Mouse (Mus musculus) myocyte (in vitro differentiated cells): ENCODE measurements around the gene Kcnj16. TPM values are rescaled to one million over a fixed set of nuclear protein-coding genes. Genes with fewer than 3 reads are reported as not detected.

Source experiments
- H3K27me3 ChIP-seq: one replicate; pipeline ENCODE4 v1.6.1; 2011; ENCODE audit not compliant: control insufficient read depth, insufficient read depth, insufficient read length
- H3K36me3 ChIP-seq: one replicate; pipeline ENCODE4 v1.6.1; 2011; ENCODE audit not compliant: control insufficient read depth, insufficient read depth
- H3K4me2 ChIP-seq: one replicate; pipeline ENCODE4 v1.6.1; 2011; ENCODE audit warnings: low read depth, control low read depth
- H3K4me3 ChIP-seq: one replicate; pipeline ENCODE4 v1.5.1; 2011; ENCODE audit warnings: mild to moderate bottlenecking, control low read depth, moderate library complexity
- H3K79me2 ChIP-seq: one replicate; pipeline ENCODE4 v1.6.1; 2011; ENCODE audit not compliant: control insufficient read depth, insufficient read depth
- H3ac ChIP-seq: one replicate; pipeline ENCODE4 v1.6.1; 2011; ENCODE audit not compliant: control insufficient read depth, insufficient read length
- CEBPB ChIP-seq: IDR thresholded peaks from 2 replicates; pipeline ENCODE4 v1.6.1; 2011; ENCODE audit warnings: mild to moderate bottlenecking, moderate library complexity; ENCODE audit not compliant: poor library complexity, insufficient read depth, severe bottlenecking
- E2F4 ChIP-seq: IDR thresholded peaks from one replicate; pipeline ENCODE4 v1.6.1; 2011; ENCODE audit warnings: mild to moderate bottlenecking, control low read depth, moderate library complexity; ENCODE audit not compliant: insufficient read depth
- MAX ChIP-seq: IDR thresholded peaks from one replicate; pipeline ENCODE4 v1.6.1; 2011; ENCODE audit warnings: low read depth, mild to moderate bottlenecking, control low read depth
- MYOD1 ChIP-seq, 3 experiments: IDR thresholded peaks; one replicate each; pipeline ENCODE4 v1.6.1; 2011; ENCODE audit warnings: control low read depth in 2 of 3, low read depth in 2 of 3, mild to moderate bottlenecking in 2 of 3, moderate library complexity in 1 of 3; ENCODE audit not compliant: insufficient read length in 2 of 3, control insufficient read depth in 1 of 3
- MYOG ChIP-seq, 3 experiments: IDR thresholded peaks; one replicate each; pipeline ENCODE4 v1.6.1; 2011; ENCODE audit warnings: control low read depth in 2 of 3, low read depth in 2 of 3, mild to moderate bottlenecking in 2 of 3; ENCODE audit not compliant: insufficient read length in 2 of 3, control insufficient read depth in 1 of 3, insufficient read depth in 1 of 3
- POLR2A ChIP-seq: IDR thresholded peaks from one replicate; pipeline ENCODE4 v1.6.1; 2011; ENCODE audit warnings: low read depth, mild to moderate bottlenecking, control low read depth, moderate library complexity; ENCODE audit not compliant: insufficient read length
- POLR2AphosphoS2 ChIP-seq: IDR thresholded peaks from one replicate; pipeline ENCODE4 v1.6.1; 2011; ENCODE audit warnings: low read depth, control low read depth; ENCODE audit not compliant: insufficient read length
- REST ChIP-seq: IDR thresholded peaks from one replicate; pipeline ENCODE4 v1.6.1; 2011; ENCODE audit warnings: mild to moderate bottlenecking, control low read depth, moderate library complexity; ENCODE audit not compliant: insufficient read depth, insufficient read length
- SRF ChIP-seq: IDR thresholded peaks from one replicate; pipeline ENCODE4 v1.6.1; 2011; ENCODE audit warnings: low read depth; ENCODE audit not compliant: control insufficient read depth, insufficient read length
- TCF12 ChIP-seq: IDR thresholded peaks from one replicate; pipeline ENCODE4 v1.6.1; 2011; ENCODE audit warnings: mild to moderate bottlenecking, control low read depth; ENCODE audit not compliant: poor library complexity, insufficient read depth, severe bottlenecking
- TCF3 ChIP-seq: IDR thresholded peaks from one replicate; pipeline ENCODE4 v1.6.1; 2011; ENCODE audit warnings: low read depth, control low read depth; ENCODE audit not compliant: insufficient read length
- USF1 ChIP-seq: IDR thresholded peaks from one replicate; pipeline ENCODE4 v1.6.1; 2011; ENCODE audit warnings: low read depth, mild to moderate bottlenecking, control low read depth, moderate library complexity
- polyA plus RNA-seq: library from polyadenylated mRNA; unstranded; fragments of >200 nt; fragmentation: generic; extraction: Trizol; gene quantifications from one replicate; pipeline ENCODE4 v1.2.1, GENCODE M21; 2012; ENCODE audit warnings: missing spikeins

Kcnj16 gene
- polyA plus RNA-seq, 1 experiment: 0.06 TPM

DNA sequence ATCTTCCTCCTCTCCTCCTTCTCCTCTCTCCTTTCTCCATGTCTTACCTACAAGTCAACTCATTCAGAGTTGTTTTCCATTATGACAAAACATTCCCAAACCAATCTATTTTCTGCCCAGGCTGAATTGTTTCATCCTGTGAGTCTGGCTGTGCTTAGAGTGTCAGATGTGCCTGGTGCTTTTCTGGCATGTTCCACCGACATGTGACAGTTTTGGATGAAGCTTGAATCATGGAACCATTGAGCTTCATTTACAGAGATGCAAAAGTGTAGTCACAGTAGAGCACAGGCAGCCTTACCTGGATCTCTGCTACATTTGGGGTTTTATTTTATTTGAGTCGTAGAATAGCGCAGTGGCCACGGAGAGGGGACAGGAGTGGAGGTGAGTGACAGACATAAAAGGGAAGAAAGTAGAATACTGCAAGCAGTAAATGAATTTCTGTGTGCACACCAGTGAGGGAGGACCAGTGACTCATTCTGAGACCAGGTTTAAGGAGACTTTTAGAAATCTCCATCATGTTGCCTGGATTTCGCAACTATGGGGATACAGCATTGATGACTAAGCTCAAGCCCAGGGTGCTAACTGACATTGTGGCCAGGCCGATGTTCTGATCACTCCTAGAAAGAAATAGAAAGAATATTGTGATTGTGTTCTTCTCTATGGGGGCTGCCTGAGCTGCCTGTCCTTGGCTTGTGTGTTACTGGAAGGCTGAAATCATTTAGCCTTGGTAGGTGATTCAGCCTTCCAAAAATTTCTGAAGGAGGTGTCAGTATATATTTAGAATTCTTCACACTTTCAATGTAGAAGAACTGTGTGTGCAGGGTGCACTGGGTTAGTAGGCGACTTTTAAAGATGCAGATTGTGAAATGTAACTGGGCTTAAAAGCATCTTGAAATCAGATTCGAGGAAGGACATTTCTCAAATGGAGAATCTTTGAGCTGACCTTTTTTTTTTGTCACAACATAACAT is 87.3 kb downstream of the Kcnj16 start:
- H3K4me3 ChIP-seq: no peak overlapping the region
- H3K36me3 ChIP-seq: no peaks in the 10 kb centered on the region
- TF ChIP-seq POLR2AphosphoS2 (no peak), CEBPB (peak; percentile 98)
- H3K27me3 ChIP-seq: no peaks in the 10 kb centered on the region
- H3K4me2 ChIP-seq: peak overlapping the region; percentile 49
- no peaks in the 10 kb centered on the region for H3K79me2 ChIP-seq
- H3ac ChIP-seq: no peak overlapping the region

DNA sequence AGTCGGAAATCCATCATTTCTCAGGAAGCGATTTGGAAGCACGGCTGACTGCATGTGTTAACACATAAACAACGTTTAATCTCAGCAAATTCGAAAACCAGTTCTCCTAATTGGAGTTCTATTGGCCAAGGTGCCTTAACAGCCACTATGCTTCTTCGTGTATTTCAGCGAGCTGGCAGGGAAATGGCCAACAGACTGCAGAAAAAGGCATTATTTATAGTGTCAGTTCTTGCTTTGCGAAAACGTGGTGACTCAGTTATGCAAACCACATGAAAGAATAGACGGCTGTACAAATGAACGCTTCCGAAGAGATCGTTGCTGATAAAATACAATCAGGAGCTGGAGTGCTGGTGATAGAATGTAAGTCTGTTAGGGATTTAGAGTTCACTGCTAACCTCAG is 88.2 kb downstream of the Kcnj16 start:
- Histone ChIP-seq H3K27me3 (no peaks in the 10 kb centered on the region), H3K79me2 (no peaks in the 10 kb centered on the region), H3K4me3 (no peak overlapping the region), H3ac (no peak overlapping the region), H3K36me3 (no peaks in the 10 kb centered on the region), H3K4me2 (peak overlapping the region; percentile 49)
- no peak for TF ChIP-seq E2F4
- 0 out of 2 replicates have a peak, but pooled peaks have one; percentile 9 for TF ChIP-seq CEBPB
- TF ChIP-seq MYOG (IDR thresholded peaks at IDR 0.05; ENCODE audit: control insufficient read depth in 1 of 3, insufficient read depth in 1 of 3, insufficient read length in 2 of 3, low read depth in 2 of 3): no peak
- no peak for TF ChIP-seq POLR2AphosphoS2
- no peak for TF ChIP-seq POLR2A
- no peak for TF ChIP-seq USF1

GRCm38 (mm10) chr11:111057435-111057834 is 89.6 kb downstream of the Kcnj16 start:
- H3K4me3 ChIP-seq: no peak overlapping the region
- TF ChIP-seq POLR2A (no peak), REST (no peak)
- no peaks in the 10 kb centered on the region for H3K36me3 ChIP-seq
- no peaks in the 10 kb centered on the region for H3K27me3 ChIP-seq
- H3ac ChIP-seq: no peak overlapping the region
- H3K4me2 ChIP-seq: no peak overlapping the region
- no peaks in the 10 kb centered on the region for H3K79me2 ChIP-seq

DNA sequence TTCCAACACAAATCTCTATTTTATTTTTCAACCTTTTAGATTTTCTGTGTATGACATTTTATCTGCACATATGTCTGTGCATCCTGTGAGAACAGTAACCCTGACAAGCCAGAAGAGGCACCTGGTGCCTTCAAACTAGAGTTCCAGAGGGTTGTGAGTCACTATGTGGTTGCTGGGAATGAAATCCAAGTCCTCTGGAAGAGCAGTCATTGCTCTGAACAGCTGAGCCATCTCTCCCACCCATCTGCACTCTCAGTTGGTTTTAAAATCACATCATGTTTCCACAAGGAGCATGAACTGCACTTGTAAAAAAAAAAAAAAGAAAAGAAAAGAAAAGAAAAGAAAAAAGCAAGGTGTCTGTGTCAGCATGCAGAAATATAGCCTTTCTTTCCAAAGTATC is 91.6 kb downstream of the Kcnj16 start:
- Histone ChIP-seq H3K27me3 (no peaks in the 10 kb centered on the region), H3K4me2 (peak overlapping the region; percentile 30), H3K36me3 (no peaks in the 10 kb centered on the region), H3K4me3 (no peak overlapping the region), H3ac (no peak overlapping the region), H3K79me2 (no peaks in the 10 kb centered on the region)
- peak in 2 of 3 experiments; percentile 48 to 84 for TF ChIP-seq MYOG (IDR thresholded peaks at IDR 0.05; ENCODE audit: control insufficient read depth in 1 of 3, insufficient read depth in 1 of 3, insufficient read length in 2 of 3, low read depth in 2 of 3)
- TF ChIP-seq SRF: no peak
- TF ChIP-seq TCF3: no peak
- TF ChIP-seq MAX: no peak
- no peak for TF ChIP-seq USF1
- peak; percentile 56 for TF ChIP-seq TCF12
- TF ChIP-seq MYOD1 (IDR thresholded peaks at IDR 0.05; ENCODE audit: control insufficient read depth in 1 of 3, insufficient read length in 2 of 3, low read depth in 2 of 3): peak; percentile 83 to 92 (median 88)

GRCm38 (mm10) chr11:111060216-111060615 is 92.4 kb downstream of the Kcnj16 start:
- Histone ChIP-seq H3ac (no peak overlapping the region), H3K36me3 (no peaks in the 10 kb centered on the region), H3K79me2 (no peaks in the 10 kb centered on the region), H3K27me3 (no peaks in the 10 kb centered on the region), H3K4me3 (no peak overlapping the region), H3K4me2 (peak overlapping the region; percentile 30)
- TF ChIP-seq CEBPB: no peak
- no peak for TF ChIP-seq POLR2A
- TF ChIP-seq MYOG (IDR thresholded peaks at IDR 0.05; ENCODE audit: control insufficient read depth in 1 of 3, insufficient read depth in 1 of 3, insufficient read length in 2 of 3, low read depth in 2 of 3): no peak
- no peak for TF ChIP-seq USF1
- TF ChIP-seq MAX: no peak
- no peak for TF ChIP-seq REST
- TF ChIP-seq SRF: no peak
- TF ChIP-seq TCF12: no peak
- no peak for TF ChIP-seq POLR2AphosphoS2
